Mouse (Mus musculus) limb, embryonic 15.5 days (tissue): ENCODE data around the gene Slc25a5. TPM values are rescaled to one million over a fixed set of nuclear protein-coding genes. Genes with fewer than 3 reads are reported as not detected.
A peak's percentile ranks its signal among the peaks of the same experiment; 100 is the strongest.

Source experiments
- ATAC-seq: fragments of 200-750 bp; cut with Nextera tagmentation; 2 replicates; pipeline ENCODE4 v1.8.0; 2017; ENCODE audit warnings: low read depth, moderate TSS enrichment; ENCODE audit not compliant: insufficient number of reproducible peaks, low FRiP score, low TSS enrichment
- H3K27ac ChIP-seq: fragments of 300-500 bp; sonication (generic); 2 replicates; pipeline ENCODE4 v1.5.1; 2015; ENCODE audit warnings: moderate library complexity, mild to moderate bottlenecking, inconsistent platforms
- H3K27me3 ChIP-seq: fragments of 300-500 bp; sonication (generic); 2 replicates; pipeline ENCODE4 v1.6.1; 2015; ENCODE audit warnings: inconsistent platforms
- H3K36me3 ChIP-seq: fragments of 300-500 bp; sonication (generic); 2 replicates; pipeline ENCODE4 v1.6.1; 2015; ENCODE audit warnings: inconsistent platforms
- H3K4me1 ChIP-seq: fragments of 300-500 bp; sonication (generic); 2 replicates; pipeline ENCODE4 v1.6.1; 2015; ENCODE audit warnings: inconsistent platforms
- H3K4me2 ChIP-seq: fragments of 300-500 bp; sonication (generic); 2 replicates; pipeline ENCODE4 v1.6.1; 2015; ENCODE audit warnings: mild to moderate bottlenecking, inconsistent platforms
- H3K4me3 ChIP-seq: fragments of 300-500 bp; sonication (generic); 2 replicates; pipeline ENCODE4 v1.5.1; 2015; ENCODE audit warnings: mild to moderate bottlenecking, inconsistent platforms
- H3K9ac ChIP-seq: fragments of 300-500 bp; sonication (generic); 2 replicates; pipeline ENCODE4 v1.6.1; 2015; ENCODE audit warnings: inconsistent platforms
- H3K9me3 ChIP-seq: fragments of 300-500 bp; sonication (generic); 2 replicates; pipeline ENCODE4 v1.6.1; 2016; ENCODE audit warnings: inconsistent platforms
- WGBS: fragments of 180-500 bp; shearing (Covaris S2); methylation state at CpG from one replicate; pipeline ENCODE4 v1.1.7; 2015; 5-methylcytosine and 5-hydroxymethylcytosine counted together
- polyA plus RNA-seq: library from polyadenylated mRNA; unstranded; fragments of >200 nt; fragmentation: Nextera tagmentation; extraction: Ambion mirVana; gene quantifications from 2 replicates; pipeline ENCODE4 v1.2.1, GENCODE M21; 2015

Gene Slc25a5
- polyA plus RNA-seq, 1 experiment from 2014 or later, result 508 TPM

DNA sequence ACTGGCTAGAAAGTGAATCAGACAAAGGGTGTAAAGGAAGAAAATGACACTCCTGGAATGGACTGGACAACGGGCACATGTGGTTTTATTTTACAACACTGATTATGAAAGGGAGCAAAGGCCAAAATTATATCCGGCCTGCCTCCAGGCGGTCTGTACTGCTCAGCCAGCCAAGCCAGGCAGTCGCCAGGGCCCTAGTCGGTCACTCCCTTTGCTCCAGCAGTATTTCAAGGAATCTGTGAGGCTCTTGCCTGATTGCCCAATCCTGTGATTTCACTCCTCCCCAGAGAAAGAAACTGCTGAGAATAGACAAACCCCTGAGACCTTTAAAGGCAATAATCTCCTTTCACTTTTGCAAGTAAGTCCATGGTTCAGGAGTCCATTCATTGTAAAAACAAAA is 8.7 kb downstream of the Slc25a5 start:
- H3K4me1 ChIP-seq, result no peaks in the 10 kb centered on the region
- H3K9ac ChIP-seq, result no peak overlapping the region
- no peaks in the 10 kb centered on the region for H3K36me3 ChIP-seq
- WGBS, result 38% methylated on average over 5 of the region's 5 CpGs
- H3K27ac ChIP-seq, result no peak overlapping the region
- no peak for ATAC-seq
- H3K9me3 ChIP-seq, result no peaks in the 10 kb centered on the region
- H3K27me3 ChIP-seq, result no peaks in the 10 kb centered on the region
- no peak overlapping the region for H3K4me2 ChIP-seq
- no peak overlapping the region for H3K4me3 ChIP-seq

DNA sequence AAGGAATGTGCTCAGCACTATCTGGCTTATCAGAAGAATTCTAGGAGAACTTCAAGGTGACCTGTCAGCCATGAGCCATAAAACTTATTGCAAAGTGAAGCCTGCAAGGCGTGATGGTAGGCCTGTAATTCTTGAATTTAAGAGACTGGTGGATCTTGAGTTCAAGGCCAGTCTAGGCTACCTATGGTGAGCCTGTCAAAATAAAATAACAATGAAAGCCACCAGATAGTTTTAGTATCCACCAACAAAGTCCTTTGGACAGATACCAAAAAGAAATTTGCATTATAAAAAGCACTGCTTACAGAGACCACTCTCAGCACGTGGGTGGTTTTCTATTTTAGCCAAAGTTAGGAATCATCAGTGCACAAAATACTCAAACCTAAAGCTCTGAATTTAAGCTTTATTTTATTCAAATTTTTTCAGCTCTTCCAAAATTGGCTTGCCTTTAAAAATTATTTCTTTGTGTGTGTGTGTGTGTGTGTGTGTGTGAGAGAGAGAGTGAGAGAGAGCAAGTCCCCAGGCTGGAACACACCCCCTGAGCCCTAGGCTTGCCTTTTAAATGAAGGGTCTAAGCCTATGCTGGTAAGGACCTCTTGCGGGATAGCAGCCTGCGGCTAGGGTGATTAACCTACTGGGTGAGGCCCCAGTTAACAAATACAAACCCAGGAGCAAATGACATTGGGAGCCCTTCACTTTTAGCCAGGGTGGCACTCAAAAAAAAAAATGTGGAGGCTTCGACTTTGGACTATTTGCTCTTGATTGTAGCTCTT is 10.2 kb downstream of the Slc25a5 start:
- no peak for ATAC-seq

DNA sequence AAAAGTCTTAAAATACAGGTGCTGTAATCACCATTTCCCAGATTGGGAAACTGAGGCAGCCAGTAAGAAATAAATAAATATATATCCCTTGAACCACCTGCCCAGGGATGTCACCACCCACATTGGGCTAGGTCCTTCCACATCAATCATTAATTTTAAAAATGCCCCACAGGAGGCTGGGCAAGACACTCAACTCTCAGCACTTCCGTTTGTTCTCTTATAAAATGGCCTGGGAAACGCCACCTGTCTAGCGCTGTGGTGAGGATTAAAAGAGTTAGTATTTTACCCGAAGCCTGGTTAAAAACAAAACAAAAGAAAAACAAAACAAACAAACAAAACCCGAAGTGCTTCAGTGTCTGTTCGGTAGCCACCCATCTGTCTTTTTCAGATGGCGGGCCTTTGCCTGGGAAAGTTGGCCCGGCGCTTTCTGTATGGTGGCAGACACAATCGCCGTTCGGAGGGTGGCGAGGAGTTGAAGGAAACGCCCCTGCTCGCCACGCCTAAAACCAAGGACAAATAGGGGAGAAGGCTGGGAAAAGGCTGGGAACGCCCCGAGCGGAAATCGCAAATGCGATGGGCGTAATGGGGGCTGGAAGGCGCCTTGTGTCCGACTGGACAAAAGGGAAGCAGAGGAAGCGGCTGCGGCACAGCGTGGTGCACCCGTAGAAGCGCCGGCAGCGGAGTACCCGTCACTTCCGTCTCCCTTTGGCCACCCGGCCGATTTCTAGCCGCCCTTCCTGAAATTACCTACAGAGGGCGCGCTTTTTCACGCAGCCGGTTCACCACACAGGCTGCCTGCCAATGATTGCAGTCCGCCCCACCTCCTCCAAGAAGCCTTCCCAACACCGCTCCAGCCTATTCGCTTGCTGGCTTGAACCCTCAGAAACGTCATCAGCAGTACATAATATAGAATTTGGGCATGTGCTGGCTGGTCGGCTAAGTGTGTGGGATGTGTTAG is 12.2 kb downstream of the Slc25a5 start:
- H3K36me3 ChIP-seq, result no peaks in the 10 kb centered on the region
- H3K9ac ChIP-seq, result peak overlapping the region; percentile 23; the same call in 1 of the 2 replicates
- H3K4me3 ChIP-seq, result peak overlapping the region; percentile 40
- no peaks in the 10 kb centered on the region for H3K9me3 ChIP-seq
- H3K27me3 ChIP-seq, result no peaks in the 10 kb centered on the region
- WGBS, result 18% methylated on average over 42 of the region's 45 CpGs
- no peaks in the 10 kb centered on the region for H3K4me1 ChIP-seq
- H3K4me2 ChIP-seq, result peak overlapping the region; percentile 43
- peak; percentile 78 for ATAC-seq
- H3K27ac ChIP-seq, result peak overlapping the region; percentile 77

More for the DNA sequence above, 10.2 kb downstream of the Slc25a5 start:
- H3K4me2 ChIP-seq, result no peak overlapping the region
- no peak overlapping the region for H3K4me3 ChIP-seq
- no peaks in the 10 kb centered on the region for H3K4me1 ChIP-seq
- H3K9ac ChIP-seq, result no peak overlapping the region
- H3K27ac ChIP-seq, result no peak overlapping the region
- 54% methylated on average over 5 of the region's 5 CpGs for WGBS
- no peaks in the 10 kb centered on the region for H3K27me3 ChIP-seq
- no peaks in the 10 kb centered on the region for H3K9me3 ChIP-seq
- no peaks in the 10 kb centered on the region for H3K36me3 ChIP-seq

DNA sequence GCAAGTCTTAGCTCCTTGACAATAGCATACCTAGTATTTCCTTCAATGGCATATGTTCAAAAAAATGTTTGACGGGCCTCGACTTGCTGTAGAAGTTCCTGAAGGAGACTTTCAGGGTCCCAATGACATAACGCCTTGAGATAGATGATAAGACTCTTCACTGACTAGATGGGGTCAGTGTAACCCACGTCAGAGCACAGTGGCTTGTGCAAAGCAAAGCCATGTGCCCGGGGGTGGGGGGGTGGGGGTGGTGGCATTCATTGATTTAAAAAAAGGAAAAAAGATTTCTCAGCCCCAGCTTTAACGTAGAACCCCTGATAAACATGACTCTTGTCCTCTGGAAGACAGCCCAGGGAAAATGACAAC is 12.8 kb downstream of the Slc25a5 start:
- no peaks in the 10 kb centered on the region for H3K27me3 ChIP-seq
- H3K27ac ChIP-seq, result peak overlapping the region; percentile 77; the same call in 1 of the 2 replicates
- WGBS, result 57% methylated on average over 6 of the region's 6 CpGs
- H3K4me3 ChIP-seq, result peak overlapping the region; percentile 40
- H3K9ac ChIP-seq, result no peak overlapping the region
- no peaks in the 10 kb centered on the region for H3K9me3 ChIP-seq
- H3K4me1 ChIP-seq, result no peaks in the 10 kb centered on the region
- ATAC-seq, result no peak
- H3K4me2 ChIP-seq, result peak overlapping the region; percentile 43
- H3K36me3 ChIP-seq, result no peaks in the 10 kb centered on the region

DNA sequence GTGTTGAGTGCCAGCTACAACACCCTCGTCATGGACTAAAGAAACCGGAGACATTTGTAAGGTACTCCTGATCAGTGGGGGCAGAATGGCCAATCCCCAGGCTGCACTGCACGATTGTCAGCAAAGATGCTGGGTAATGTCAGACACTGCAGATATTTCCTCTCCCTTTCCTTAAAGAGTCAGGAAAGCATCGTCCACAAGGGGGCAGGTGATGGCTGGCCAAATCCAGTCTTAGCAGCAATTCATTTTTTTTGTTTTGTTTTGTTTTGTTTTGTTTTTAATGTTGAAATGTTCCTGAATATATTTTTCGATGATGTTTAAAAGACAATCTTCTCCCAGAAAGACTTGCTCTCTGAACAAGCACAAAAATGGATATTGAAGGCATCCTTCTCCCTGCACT is 15.9 kb downstream of the Slc25a5 start:
- WGBS, result 46% methylated on average over 5 of the region's 5 CpGs

DNA sequence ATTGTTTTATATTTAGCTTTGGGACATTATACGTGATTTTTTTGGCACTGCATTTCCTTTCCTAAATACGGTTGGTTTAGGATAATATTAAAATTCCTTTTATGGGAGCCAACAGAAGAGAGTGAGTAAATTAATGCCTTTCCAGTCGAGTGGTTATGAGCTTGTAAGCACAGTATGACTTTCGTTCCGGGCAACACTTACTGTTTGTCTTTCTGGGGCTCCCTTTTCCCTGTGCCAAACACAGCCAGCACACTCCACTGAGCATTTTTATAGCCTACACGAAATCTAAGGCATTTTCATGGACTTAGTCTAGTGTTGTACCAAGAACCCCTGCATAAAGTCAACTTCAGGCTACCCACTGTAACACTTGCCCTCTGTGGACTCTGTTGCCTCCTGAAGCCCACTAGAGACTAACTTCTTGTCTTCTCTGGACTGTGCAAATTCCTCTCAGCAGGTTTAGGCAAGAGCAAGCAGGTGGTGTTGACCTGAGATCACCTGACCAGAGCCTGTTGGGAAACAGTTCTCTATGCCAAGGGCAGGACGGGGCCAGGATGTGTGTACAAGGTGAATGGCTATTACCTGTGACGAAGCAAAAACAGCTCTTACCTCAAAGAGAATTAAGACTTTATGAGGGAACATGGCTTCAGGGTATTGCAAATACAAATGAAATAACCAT is 18.8 kb downstream of the Slc25a5 start:
- H3K9ac ChIP-seq, result no peak overlapping the region
- 0 out of 2 replicates have a peak, but pooled peaks cover 3% of the 10 kb centered on the region for H3K4me1 ChIP-seq
- ATAC-seq, result no peak
- H3K27ac ChIP-seq, result no peak overlapping the region
- H3K9me3 ChIP-seq, result no peaks in the 10 kb centered on the region
- 43% methylated on average over 8 of the region's 8 CpGs for WGBS
- H3K27me3 ChIP-seq, result no peaks in the 10 kb centered on the region
- H3K4me2 ChIP-seq, result no peak overlapping the region
- H3K36me3 ChIP-seq, result no peaks in the 10 kb centered on the region
- no peak overlapping the region for H3K4me3 ChIP-seq

More for the DNA sequence above, 15.9 kb downstream of the Slc25a5 start:
- no peaks in the 10 kb centered on the region for H3K27me3 ChIP-seq
- no peak overlapping the region for H3K4me3 ChIP-seq
- no peaks in the 10 kb centered on the region for H3K4me1 ChIP-seq
- H3K27ac ChIP-seq, result no peak overlapping the region
- H3K36me3 ChIP-seq, result no peaks in the 10 kb centered on the region
- no peaks in the 10 kb centered on the region for H3K9me3 ChIP-seq
- no peak overlapping the region for H3K4me2 ChIP-seq
- ATAC-seq, result no peak
- no peak overlapping the region for H3K9ac ChIP-seq

DNA sequence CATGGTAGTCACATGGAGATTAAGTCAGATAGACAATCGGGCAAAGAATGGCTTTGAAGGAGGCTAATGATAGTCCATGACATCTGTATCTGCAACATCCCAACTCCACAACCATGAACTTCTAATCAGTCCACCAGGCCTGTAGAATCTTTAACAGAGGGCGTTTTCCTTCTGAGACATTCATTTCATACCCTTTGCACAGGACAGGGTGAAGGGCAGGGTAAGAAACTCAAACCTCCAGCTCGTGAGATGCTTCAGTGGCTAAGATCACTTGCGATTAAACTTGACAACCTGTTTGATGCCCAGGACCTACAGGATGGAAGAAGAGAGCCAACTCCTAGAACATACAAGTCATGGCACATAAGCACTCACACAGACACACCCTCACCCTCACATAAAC is 19.6 kb downstream of the Slc25a5 start:
- H3K4me1 ChIP-seq, result 0 out of 2 replicates have a peak, but pooled peaks cover 3% of the 10 kb centered on the region
- no peak overlapping the region for H3K9ac ChIP-seq
- H3K36me3 ChIP-seq, result no peaks in the 10 kb centered on the region
- H3K27ac ChIP-seq, result no peak overlapping the region
- ATAC-seq, result no peak
- H3K9me3 ChIP-seq, result no peaks in the 10 kb centered on the region
- no peaks in the 10 kb centered on the region for H3K27me3 ChIP-seq
- no peak overlapping the region for H3K4me3 ChIP-seq
- WGBS, result 79% methylated on average over 4 of the region's 4 CpGs
- no peak overlapping the region for H3K4me2 ChIP-seq

DNA sequence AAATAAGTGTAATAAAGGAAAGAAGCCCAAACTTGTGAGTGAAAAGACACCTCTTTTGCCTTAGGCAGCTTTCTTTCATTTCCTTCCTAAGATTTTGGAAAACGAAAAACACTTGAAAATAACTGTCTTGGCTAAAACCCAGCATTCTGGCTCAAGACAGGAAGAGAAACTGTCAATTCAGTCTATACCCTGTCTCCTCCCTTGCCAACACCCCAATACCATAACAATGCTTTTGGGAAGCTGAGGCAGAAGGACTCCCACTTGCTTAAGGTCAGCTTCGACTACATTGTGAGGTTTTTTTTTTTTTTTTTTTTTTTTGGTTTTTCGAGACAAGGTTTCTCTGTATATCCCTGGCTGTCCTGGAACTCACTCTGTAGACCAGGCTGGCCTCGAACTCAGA is 20.0 kb downstream of the Slc25a5 start:
- H3K27ac ChIP-seq, result no peak overlapping the region
- no peaks in the 10 kb centered on the region for H3K9me3 ChIP-seq
- no peaks in the 10 kb centered on the region for H3K27me3 ChIP-seq
- 65% methylated on average over 4 of the region's 4 CpGs for WGBS
- ATAC-seq, result no peak
- H3K4me3 ChIP-seq, result no peak overlapping the region
- H3K4me2 ChIP-seq, result no peak overlapping the region
- H3K36me3 ChIP-seq, result no peaks in the 10 kb centered on the region
- 0 out of 2 replicates have a peak, but pooled peaks cover 3% of the 10 kb centered on the region for H3K4me1 ChIP-seq
- H3K9ac ChIP-seq, result no peak overlapping the region

DNA sequence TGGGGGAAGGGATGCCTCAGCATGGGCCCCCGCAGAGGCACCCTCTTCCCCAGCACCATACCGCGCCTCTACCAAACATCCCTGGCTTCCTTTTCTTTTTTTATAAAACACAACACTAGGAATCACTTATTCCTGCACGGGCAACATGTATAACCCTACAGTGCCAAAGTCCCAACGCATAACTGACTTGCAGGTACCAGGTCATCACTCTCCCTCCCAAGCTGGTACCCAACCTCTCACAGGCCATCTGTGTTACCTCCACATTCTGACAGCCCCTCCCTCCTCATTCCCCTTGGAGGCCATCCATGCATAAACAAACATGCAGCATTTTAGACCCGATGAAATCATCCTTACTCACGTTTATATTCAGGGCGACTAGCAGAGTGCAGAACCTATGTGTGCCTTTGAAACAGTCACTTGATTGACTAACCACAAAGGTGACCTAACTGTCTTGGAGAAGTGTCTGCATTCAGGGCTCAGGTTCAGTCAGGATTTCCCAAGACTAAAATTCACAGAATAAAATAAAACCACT is 21.0 kb downstream of the Slc25a5 start:
- no peak overlapping the region for H3K4me2 ChIP-seq
- no peaks in the 10 kb centered on the region for H3K36me3 ChIP-seq
- 0 out of 2 replicates have a peak, but pooled peaks cover 3% of the 10 kb centered on the region for H3K4me1 ChIP-seq
- H3K9ac ChIP-seq, result no peak overlapping the region
- ATAC-seq, result no peak
- 42% methylated on average over 8 of the region's 8 CpGs for WGBS
- H3K9me3 ChIP-seq, result no peaks in the 10 kb centered on the region
- H3K4me3 ChIP-seq, result no peak overlapping the region
- no peak overlapping the region for H3K27ac ChIP-seq
- no peaks in the 10 kb centered on the region for H3K27me3 ChIP-seq

DNA sequence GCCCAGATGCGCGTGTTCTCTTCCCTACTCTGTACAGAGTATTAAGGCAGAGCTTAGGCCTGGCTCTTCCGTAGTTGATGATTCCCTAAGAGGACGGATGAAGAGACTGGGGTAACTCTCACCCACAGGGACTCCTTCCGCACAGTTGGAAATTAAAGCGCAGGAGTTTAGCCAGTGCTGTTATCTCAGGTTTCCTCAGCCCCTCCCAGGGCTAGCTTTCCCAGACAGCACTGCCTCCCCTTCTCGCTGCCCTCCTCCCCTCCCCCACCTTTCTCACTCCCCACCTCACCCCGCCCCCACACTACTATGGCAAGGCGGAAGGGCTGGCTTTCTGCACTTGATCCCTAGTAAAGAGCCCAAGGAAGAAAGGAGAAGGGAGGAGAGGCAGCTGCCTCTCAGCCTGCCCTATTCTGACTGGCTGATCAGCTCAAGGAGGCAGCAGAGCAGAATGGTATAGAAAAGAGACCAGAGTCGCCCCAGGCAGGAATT is 21.5 kb downstream of the Slc25a5 start:
- ATAC-seq, result no peak
- Histone ChIP-seq H3K4me2 (peak overlapping the region; percentile 35), H3K9ac (no peak overlapping the region), H3K36me3 (no peaks in the 10 kb centered on the region), H3K9me3 (no peaks in the 10 kb centered on the region), H3K27ac (no peak overlapping the region), H3K27me3 (no peaks in the 10 kb centered on the region), H3K4me3 (peak overlapping the region; percentile 10; the same call in 1 of the 2 replicates), H3K4me1 (0 out of 2 replicates have a peak, but pooled peaks cover 3% of the 10 kb centered on the region)
- 20% methylated on average over 10 of the region's 10 CpGs for WGBS

DNA sequence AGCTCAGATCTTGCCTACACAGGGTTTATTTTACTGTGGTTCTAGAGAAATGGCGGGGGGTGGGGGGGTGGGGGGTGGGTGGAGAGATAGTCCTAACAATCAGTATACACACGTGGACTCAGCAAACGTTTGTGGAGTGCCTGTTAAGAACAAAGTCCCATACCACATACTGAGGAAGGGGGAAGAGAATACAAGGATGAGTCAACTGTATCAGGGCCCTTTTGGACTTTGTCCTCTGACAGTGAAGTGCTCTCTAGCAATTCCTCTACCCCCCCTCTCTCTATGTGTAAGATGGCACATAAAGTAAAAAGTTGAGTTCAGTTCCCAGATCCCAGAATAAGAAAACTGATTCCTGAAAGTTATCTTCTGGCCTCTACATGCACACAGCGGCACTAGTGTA is 24.1 kb downstream of the Slc25a5 start:
- Histone ChIP-seq H3K36me3 (no peaks in the 10 kb centered on the region), H3K9ac (no peak overlapping the region), H3K27me3 (no peaks in the 10 kb centered on the region), H3K4me2 (no peak overlapping the region), H3K9me3 (no peaks in the 10 kb centered on the region), H3K4me1 (0 out of 2 replicates have a peak, but pooled peaks cover 3% of the 10 kb centered on the region), H3K4me3 (no peak overlapping the region), H3K27ac (no peak overlapping the region)
- no peak for ATAC-seq
- 69% methylated on average over 4 of the region's 4 CpGs for WGBS
